Mouse (Mus musculus) heart, embryonic 15.5 days (tissue): Measurements from ENCODE around the gene Gprin3. TPM values are rescaled to one million over a fixed set of nuclear protein-coding genes. Genes with fewer than 3 reads are reported as not detected.
A peak's percentile ranks its signal among the peaks of the same experiment; 100 is the strongest.

Experiments used
- ATAC-seq: fragments of 200-750 bp; cut with Nextera tagmentation; replicated peaks from 2 replicates; pipeline ENCODE4 v1.8.0; 2017; ENCODE audit warnings: low read depth, moderate TSS enrichment; ENCODE audit not compliant: insufficient number of reproducible peaks, insufficient read depth, low FRiP score
- H3K27ac ChIP-seq: fragments of 300-500 bp; sonication (generic); 2 replicates; pipeline ENCODE4 v1.5.1; 2015; ENCODE audit warnings: mild to moderate bottlenecking, inconsistent platforms
- H3K27me3 ChIP-seq: fragments of 300-500 bp; sonication (generic); 2 replicates; pipeline ENCODE4 v1.6.1; 2015; ENCODE audit warnings: inconsistent platforms
- H3K36me3 ChIP-seq: fragments of 300-500 bp; sonication (generic); 2 replicates; pipeline ENCODE4 v1.6.1; 2015; ENCODE audit warnings: mild to moderate bottlenecking, inconsistent platforms
- H3K4me1 ChIP-seq: fragments of 300-500 bp; sonication (generic); replicated peaks from 2 replicates; pipeline ENCODE4 v1.6.1; 2015; ENCODE audit warnings: inconsistent platforms
- H3K4me2 ChIP-seq: fragments of 300-500 bp; sonication (generic); 2 replicates; pipeline ENCODE4 v1.6.1; 2015; ENCODE audit warnings: inconsistent platforms, mild to moderate bottlenecking, moderate library complexity
- H3K4me3 ChIP-seq: fragments of 300-500 bp; sonication (generic); 2 replicates; pipeline ENCODE4 v1.5.1; 2015; ENCODE audit warnings: mild to moderate bottlenecking, inconsistent platforms
- H3K9ac ChIP-seq: fragments of 300-500 bp; sonication (generic); 2 replicates; pipeline ENCODE4 v1.6.1; 2015; ENCODE audit warnings: mild to moderate bottlenecking, inconsistent platforms
- H3K9me3 ChIP-seq: fragments of 300-500 bp; sonication (generic); replicated peaks from 2 replicates; pipeline ENCODE4 v1.6.1; 2016; ENCODE audit warnings: inconsistent platforms
- WGBS: fragments of 180-500 bp; shearing (Covaris S2); methylation state at CpG from one replicate; pipeline ENCODE4 v1.1.7; 2015; ENCODE audit warnings: mixed read lengths; 5-methylcytosine and 5-hydroxymethylcytosine counted together
- polyA plus RNA-seq: library from polyadenylated mRNA; unstranded; fragments of >200 nt; fragmentation: Nextera tagmentation; extraction: Ambion mirVana; gene quantifications from 2 replicates; pipeline ENCODE4 v1.2.1, GENCODE M21; 2015

Gprin3 gene
- 3.1 and 4.3 TPM in 2 replicates for polyA plus RNA-seq

- peak within 1 kb of the TSS; percentile 62 for H3K4me3 ChIP-seq
- H3K27ac ChIP-seq = peak within 1 kb of the TSS; percentile 79
- no peaks in the 10 kb centered on the region for H3K27me3 ChIP-seq
- no peaks in the 10 kb centered on the region for H3K9me3 ChIP-seq
- peaks cover 8% of the 10 kb centered on the region for H3K4me1 ChIP-seq
- 6% methylated on average over 34 of the region's 34 CpGs for WGBS
- H3K4me2 ChIP-seq = peak within 1 kb of the TSS; percentile 86
- no peaks in the 10 kb centered on the region for H3K36me3 ChIP-seq
- peak within 1 kb of the TSS; percentile 69 for H3K9ac ChIP-seq
- ATAC-seq = peak; percentile 91
Measured at GRCm38 (mm10) chr6:59425824-59426533, at the start of gene Gprin3. Gene Gprin3, minus strand, starts transcription at chr6:59426294.

DNA sequence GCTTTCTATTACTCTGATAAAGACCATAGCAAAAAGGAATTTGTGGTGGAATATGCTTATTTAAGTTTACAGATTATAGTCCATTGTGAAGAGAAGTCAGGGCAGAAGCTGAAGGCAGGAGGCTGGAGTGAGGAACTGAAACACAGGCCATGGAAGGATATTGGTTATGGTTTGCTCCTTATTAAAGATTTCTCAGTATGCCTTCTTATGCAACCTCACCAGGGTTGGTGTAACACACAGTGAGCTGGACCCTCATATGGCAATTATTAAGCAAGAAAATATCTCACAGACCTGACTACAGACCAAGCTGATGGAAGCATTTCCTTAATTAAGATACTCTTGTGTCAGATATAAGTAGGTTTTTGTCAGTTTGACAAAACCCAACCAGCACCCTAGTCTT, 32.8 kb upstream of the Gprin3 start:
- Histone ChIP-seq H3K27ac (no peak overlapping the region), H3K4me2 (no peak overlapping the region), H3K9me3 (no peaks in the 10 kb centered on the region), H3K4me1 (no peaks in the 10 kb centered on the region), H3K36me3 (no peaks in the 10 kb centered on the region), H3K27me3 (no peaks in the 10 kb centered on the region), H3K9ac (no peak overlapping the region), H3K4me3 (no peak overlapping the region)
- ATAC-seq = no peak

DNA sequence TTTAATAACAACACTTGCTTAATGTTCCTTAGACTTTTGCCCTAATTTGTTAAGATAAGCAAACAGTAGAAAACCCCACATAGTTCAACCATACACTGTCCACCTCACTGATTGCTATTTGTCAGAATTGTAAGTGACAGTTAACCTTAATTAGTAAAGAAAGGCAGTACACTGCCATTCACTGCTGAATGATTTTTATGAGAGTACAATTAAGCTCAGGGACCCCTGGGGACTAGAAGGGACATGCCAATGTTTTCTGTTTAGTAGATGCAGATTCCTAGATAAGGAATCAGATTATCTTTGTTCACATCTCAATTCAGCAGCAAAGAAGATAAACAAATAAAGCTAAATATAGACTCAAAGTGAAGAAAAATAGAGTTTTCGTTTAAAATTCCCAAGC, 30.0 kb upstream of the Gprin3 start:
- H3K4me2 ChIP-seq = no peak overlapping the region
- ATAC-seq = no peak

GRCm38 (mm10) chr6:59451348-59451747, 25.3 kb upstream of the Gprin3 start:
- H3K36me3 ChIP-seq = no peaks in the 10 kb centered on the region
- ATAC-seq = no peak
- no peak overlapping the region for H3K4me2 ChIP-seq
- H3K4me1 ChIP-seq = no peaks in the 10 kb centered on the region
- H3K27ac ChIP-seq = no peak overlapping the region
- 70% methylated on average over 3 of the region's 3 CpGs for WGBS
- H3K9me3 ChIP-seq = no peaks in the 10 kb centered on the region
- H3K27me3 ChIP-seq = no peaks in the 10 kb centered on the region
- no peak overlapping the region for H3K9ac ChIP-seq
- H3K4me3 ChIP-seq = no peak overlapping the region

More for the DNA sequence above, 30.0 kb upstream of the Gprin3 start:
- Histone ChIP-seq H3K9ac (no peak overlapping the region), H3K4me1 (no peaks in the 10 kb centered on the region), H3K36me3 (no peaks in the 10 kb centered on the region), H3K27ac (no peak overlapping the region), H3K9me3 (no peaks in the 10 kb centered on the region), H3K27me3 (no peaks in the 10 kb centered on the region), H3K4me3 (no peak overlapping the region)
- WGBS = 72% methylated on average over 1 of the region's 1 CpGs

DNA sequence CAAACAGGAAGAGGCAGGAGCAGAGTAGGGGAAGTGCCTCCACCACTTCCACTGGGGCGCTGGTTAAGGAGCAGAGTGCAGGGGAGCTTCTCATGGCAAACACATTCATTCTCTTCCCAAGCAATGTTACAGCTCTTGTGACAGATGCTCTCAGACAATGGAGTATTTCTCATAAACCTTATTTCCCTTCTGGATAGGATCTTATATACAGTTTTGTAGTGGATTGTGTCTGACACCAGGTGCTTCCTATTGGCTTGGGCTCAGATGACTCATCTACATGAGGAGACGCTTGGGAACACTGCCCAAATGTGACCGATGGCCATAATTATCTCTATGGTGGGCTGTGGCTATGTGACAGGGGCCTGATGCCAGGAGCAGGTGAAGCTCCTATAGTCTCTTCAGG, 19.0 kb upstream of the Gprin3 start:
- Histone ChIP-seq H3K4me2 (no peak overlapping the region), H3K36me3 (no peaks in the 10 kb centered on the region), H3K9ac (no peak overlapping the region), H3K27ac (no peak overlapping the region), H3K4me1 (no peaks in the 10 kb centered on the region), H3K4me3 (no peak overlapping the region), H3K27me3 (no peaks in the 10 kb centered on the region), H3K9me3 (no peaks in the 10 kb centered on the region)
- WGBS = 62% methylated on average over 3 of the region's 3 CpGs
- no peak for ATAC-seq

DNA sequence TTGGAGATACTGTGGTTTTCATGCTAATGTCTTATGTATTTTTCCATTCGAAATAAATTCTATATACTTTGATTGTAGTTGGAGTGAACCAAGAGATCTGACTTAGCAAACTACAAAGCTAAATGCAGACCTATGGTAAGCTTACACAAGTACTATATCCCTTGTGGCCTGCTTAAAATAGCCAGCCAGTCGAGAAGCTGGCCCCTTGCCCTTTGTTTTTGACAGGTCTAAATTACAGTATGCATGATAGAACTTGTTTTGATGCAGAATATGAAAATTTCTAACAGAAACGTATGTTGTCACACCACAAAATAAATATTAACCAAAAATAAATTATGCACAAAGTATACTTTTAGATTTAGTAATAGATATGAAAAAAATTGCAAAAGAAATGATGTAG, 9.8 kb upstream of the Gprin3 start:
- Histone ChIP-seq H3K36me3 (no peaks in the 10 kb centered on the region), H3K27ac (no peak overlapping the region), H3K9ac (no peak overlapping the region), H3K4me1 (no peaks in the 10 kb centered on the region), H3K4me2 (no peak overlapping the region), H3K9me3 (no peaks in the 10 kb centered on the region), H3K27me3 (no peaks in the 10 kb centered on the region), H3K4me3 (no peak overlapping the region)
- no peak for ATAC-seq
- 45% methylated on average over 3 of the region's 3 CpGs for WGBS

- Histone ChIP-seq H3K4me2 (no peak overlapping the region), H3K4me3 (no peak overlapping the region)
Measured at GRCm38 (mm10) chr6:59433116-59433515, 7.0 kb upstream of the Gprin3 start.

DNA sequence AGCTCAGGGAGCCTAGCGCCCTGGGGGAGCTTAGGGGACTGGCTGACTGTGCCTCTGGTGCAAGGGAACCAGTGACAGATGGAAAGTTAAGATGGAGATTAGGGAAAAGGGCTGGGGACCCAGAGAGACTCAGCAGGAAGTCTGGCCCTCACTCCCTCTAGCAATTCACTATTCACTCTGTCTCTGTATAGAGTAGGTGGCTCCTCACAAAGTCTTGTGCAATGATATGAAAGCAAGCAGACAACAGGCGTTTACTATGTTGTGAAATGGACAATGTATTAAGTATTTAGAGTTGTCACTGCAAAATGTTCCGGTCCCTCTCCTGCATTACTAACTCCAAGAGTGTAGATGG, 416 bp upstream of the Gprin3 start:
- 43% methylated on average over 3 of the region's 3 CpGs for WGBS
- ATAC-seq = peak; percentile 33; the same call in 1 of the 2 replicates
- Histone ChIP-seq H3K4me1 (peaks cover 8% of the 10 kb centered on the region), H3K4me3 (peak overlapping the region; percentile 62), H3K27ac (peak overlapping the region; percentile 79), H3K36me3 (no peaks in the 10 kb centered on the region), H3K9ac (peak overlapping the region; percentile 69), H3K9me3 (no peaks in the 10 kb centered on the region), H3K4me2 (peak overlapping the region; percentile 86), H3K27me3 (no peaks in the 10 kb centered on the region)

More at GRCm38 (mm10) chr6:59433116-59433515, 7.0 kb upstream of the Gprin3 start:
- H3K27me3 ChIP-seq = no peaks in the 10 kb centered on the region
- no peaks in the 10 kb centered on the region for H3K4me1 ChIP-seq
- 33% methylated on average over 1 of the region's 1 CpGs for WGBS
- H3K9ac ChIP-seq = no peak overlapping the region
- H3K9me3 ChIP-seq = no peaks in the 10 kb centered on the region
- no peaks in the 10 kb centered on the region for H3K36me3 ChIP-seq
- ATAC-seq = no peak
- H3K27ac ChIP-seq = no peak overlapping the region

DNA sequence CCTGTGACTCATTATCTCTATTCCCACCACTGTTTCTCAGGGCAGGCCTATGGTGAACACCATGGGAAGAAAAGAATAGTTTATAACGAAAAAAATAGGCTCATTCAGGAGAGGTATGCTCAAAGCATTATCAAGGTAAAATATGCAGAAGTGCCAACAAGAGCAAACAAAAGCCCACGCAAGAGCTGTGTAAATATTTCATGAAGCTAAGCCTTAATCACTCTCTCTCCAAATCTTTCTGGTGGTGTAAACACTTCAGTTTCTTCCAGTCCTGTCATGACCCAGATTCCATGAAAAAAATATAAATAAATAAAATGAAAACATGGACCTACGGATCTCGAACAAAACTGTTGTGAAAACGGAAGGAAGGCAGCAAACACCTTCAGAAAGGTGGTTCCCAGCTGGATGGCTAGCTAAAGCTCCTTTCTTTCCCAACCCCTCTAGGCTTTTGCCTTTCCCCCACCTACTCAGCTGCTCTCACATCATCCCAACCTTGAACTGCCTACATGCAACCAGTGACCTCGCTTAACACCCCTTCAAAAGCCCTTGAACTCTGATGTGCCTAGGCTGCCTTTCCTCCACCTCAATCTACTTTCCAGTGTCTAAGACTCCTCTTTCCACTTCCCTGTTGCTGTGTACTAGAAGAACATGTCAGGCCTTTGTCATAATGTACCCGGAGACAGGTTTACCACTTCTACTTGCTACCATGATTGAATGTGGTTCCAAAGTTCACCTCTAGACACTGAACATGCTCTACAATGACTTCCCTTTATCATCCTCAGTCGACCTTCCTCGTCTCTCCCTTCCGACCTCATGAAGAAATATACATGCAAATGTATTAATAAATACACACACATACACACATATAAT, 988 bp downstream of the Gprin3 start:
- Histone ChIP-seq H3K4me3 (peak overlapping the region; percentile 62), H3K4me2 (peak overlapping the region; percentile 86), H3K4me1 (peaks cover 8% of the 10 kb centered on the region), H3K27me3 (no peaks in the 10 kb centered on the region), H3K27ac (no peak overlapping the region), H3K9ac (no peak overlapping the region; the same call in 1 of the 2 replicates), H3K36me3 (no peaks in the 10 kb centered on the region), H3K9me3 (no peaks in the 10 kb centered on the region)
- 64% methylated on average over 10 of the region's 10 CpGs for WGBS
- ATAC-seq = no peak

GRCm38 (mm10) chr6:59423836-59424235, 2.3 kb downstream of the Gprin3 start:
- H3K36me3 ChIP-seq = no peaks in the 10 kb centered on the region
- H3K9ac ChIP-seq = no peak overlapping the region
- H3K4me2 ChIP-seq = no peak overlapping the region

GRCm38 (mm10) chr6:59419264-59419663, 6.8 kb downstream of the Gprin3 start:
- H3K27me3 ChIP-seq = no peaks in the 10 kb centered on the region
- no peaks in the 10 kb centered on the region for H3K9me3 ChIP-seq
- ATAC-seq = no peak
- 50% methylated on average over 3 of the region's 3 CpGs for WGBS
- no peak overlapping the region for H3K4me3 ChIP-seq
- H3K36me3 ChIP-seq = no peaks in the 10 kb centered on the region
- no peak overlapping the region for H3K4me2 ChIP-seq
- no peak overlapping the region for H3K9ac ChIP-seq
- H3K4me1 ChIP-seq = 0 out of 2 replicates have a peak, but pooled peaks cover 2% of the 10 kb centered on the region
- no peak overlapping the region for H3K27ac ChIP-seq

More at GRCm38 (mm10) chr6:59423836-59424235, 2.3 kb downstream of the Gprin3 start:
- ATAC-seq = no peak
- 33% methylated on average over 1 of the region's 1 CpGs for WGBS
- H3K27me3 ChIP-seq = no peaks in the 10 kb centered on the region
- H3K27ac ChIP-seq = no peak overlapping the region
- no peak overlapping the region for H3K4me3 ChIP-seq
- H3K9me3 ChIP-seq = no peaks in the 10 kb centered on the region
- H3K4me1 ChIP-seq = peaks cover 8% of the 10 kb centered on the region
